Mouse (Mus musculus) liver (tissue): ENCODE results near the gene Adgre5.

Experiments
- DNase-seq: peaks from one replicate; pipeline ENCODE4 v3.0.0-alpha.2; 2020; ENCODE audit warnings: mixed read lengths

Adgre5 gene

DNA sequence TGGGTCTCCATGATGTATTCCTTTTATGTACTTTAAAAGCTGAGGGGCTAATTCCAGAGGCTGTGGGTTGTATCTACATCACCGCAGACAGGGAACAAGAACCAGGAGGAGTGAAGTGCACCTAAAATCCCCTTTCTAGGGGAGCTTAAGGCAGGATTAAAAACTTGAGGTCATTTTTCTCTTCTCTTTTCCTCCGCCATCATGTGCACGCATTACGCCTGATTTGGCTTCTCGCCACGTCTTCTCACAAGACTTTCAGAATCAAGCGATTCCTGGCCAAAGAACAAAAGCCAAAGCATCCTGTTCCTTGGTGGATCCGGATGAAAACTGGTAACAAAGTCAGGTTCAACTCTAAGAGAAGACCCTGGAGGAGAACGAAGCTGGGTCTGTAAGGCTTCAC is 8.1 kb upstream of the Adgre5 start:
- no peak for DNase-seq

GRCm38 (mm10) chr8:83748708-83749107 is 7.6 kb upstream of the Adgre5 start:
- peak; percentile 45 for DNase-seq

DNA sequence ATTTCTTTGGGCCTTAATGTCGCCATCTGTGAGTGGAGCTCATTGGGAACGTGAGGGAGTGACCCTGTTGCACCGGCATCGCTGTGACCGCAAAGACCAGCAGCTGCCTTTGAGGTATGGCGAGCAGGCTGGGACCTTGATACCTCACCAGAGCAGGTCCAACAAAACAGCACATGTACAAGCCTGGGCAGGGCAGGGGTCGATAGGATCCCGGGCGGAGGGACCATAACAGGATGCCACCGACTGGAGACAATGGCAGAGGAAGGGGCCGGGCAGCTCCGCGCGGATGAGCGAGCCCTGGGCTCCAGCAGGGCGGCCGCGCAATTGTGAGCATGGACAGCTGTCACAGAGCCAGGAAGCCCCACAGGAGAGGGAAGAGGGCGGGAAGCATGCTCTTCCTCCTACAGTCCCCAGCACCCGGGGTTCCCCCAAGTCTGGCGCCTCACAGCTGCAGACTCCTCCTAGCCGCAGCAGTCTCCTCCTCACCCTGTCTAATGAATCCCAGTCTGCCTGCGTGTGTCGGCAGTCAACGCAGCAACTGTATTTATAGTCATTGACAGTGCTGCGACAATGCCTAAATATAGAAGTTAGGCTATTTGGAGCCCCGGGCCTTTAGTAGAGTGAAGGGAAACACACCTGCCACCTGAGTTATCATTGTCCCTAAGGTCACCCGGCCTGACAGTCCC is 6.7 kb upstream of the Adgre5 start:
- peak; percentile 50 for DNase-seq

DNA sequence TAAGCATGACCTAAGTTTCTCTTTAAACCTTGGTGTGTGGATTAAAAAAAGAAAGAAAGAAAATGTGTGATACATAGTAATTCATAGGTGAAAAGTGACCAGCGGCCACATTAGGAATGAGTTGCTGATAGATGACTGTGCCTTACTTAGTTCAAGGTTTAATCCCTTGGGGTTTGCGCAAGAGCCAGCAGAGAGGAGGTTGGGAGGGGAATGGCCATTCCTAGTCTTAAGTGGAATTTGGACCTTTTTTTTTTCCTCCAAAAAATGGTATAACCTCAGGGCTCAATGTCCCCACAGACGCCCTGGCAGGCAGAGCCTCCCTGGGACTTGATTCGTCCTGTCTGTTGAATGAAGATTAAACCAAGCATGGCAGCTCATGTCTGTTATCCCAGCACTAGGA is 2.9 kb upstream of the Adgre5 start:
- no peak for DNase-seq

GRCm38 (mm10) chr8:83742968-83743367 is 1.8 kb upstream of the Adgre5 start:
- no peak for DNase-seq

DNA sequence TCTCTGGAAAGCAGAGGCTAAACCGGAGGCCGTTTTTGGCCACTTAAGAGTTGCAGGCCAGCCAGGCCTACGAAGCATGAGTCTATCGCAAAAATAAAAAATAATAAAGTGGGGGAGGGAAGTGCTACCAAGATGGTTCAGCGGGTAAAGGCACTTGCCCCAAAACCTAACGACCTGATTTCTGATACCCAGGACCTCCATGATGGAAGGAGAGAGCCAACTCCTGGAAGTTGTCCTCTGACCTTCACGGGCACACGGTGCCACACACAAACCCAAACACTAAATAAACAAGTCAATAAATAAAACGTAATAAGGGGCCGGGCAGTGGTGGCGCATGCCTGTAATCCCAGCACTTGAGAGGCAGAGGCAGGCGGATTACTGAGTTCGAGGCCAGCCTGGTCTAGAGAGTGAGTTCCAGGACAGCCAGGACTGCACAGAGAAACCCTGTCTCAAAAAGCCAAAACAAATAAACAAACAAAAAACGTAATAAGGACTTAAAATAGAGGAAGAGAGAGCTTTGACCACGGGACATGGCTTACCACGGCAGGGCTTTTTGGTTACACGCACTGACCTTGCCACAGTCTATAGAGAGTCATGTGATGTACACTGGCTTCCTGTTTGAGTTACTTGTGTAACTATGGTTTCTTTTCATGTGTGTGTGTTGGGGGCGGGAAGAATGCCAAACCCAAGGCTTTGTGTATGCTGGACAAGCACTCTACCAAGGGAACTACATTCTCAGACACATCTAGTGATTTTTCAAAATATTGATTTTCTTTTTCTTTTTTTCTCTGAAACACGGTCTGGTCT is 926 bp upstream of the Adgre5 start:
- no peak for DNase-seq

DNA sequence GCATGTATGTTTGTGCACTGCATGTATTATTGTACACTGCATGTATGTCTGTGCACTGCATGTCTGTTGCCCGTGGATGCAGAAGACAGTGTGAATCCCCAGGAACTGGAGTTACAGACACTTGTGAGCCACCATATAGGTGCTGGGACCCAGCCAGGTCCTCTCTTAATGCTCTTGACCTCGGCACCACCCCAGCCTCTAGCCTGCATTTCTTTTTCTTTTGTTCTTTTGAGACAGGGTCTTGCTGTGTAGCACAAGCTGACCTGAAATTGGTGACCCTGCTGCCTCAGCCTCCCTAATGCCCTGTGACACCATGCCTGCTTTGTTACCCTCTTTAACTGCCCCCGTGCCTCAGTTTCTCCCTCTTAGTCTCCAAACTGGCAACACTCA is 545 bp downstream of the Adgre5 start:
- DNase-seq: no peak

DNA sequence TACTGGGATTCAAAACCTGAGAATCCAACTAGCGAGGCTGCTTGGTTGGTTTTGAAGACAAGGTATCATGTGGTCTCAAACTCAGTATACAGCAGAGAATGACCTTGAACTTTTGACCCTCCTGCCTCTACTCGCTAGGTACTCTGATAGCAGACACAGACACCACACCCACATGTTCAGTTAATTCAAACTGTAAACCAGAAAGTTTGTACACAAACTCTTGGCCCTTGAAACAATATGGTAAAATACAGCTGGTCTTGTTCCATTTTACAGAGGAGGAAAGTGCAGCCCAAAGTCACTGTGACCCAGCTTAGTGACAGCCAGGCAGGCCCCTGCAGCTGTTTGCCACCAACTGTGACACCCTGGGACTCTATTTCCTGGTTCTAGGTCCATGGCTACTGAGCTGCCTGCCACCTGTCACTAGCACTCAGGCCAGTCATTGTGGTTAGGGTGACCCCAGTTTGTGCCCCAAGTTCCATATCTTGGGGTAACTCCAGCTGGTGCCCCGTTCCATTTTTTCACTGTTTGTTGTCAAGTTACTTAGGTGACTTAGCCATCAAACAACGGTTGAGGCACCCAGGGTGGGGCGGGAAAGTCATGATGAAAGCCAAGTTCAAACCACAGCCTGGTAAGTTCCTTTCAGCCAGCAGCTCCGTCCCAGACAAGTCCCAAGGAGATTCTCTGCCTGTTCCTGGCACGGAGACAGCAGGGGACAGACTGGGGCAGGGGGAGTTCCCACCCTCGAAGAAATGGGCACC is 1.2 kb downstream of the Adgre5 start:
- no peak for DNase-seq

DNA sequence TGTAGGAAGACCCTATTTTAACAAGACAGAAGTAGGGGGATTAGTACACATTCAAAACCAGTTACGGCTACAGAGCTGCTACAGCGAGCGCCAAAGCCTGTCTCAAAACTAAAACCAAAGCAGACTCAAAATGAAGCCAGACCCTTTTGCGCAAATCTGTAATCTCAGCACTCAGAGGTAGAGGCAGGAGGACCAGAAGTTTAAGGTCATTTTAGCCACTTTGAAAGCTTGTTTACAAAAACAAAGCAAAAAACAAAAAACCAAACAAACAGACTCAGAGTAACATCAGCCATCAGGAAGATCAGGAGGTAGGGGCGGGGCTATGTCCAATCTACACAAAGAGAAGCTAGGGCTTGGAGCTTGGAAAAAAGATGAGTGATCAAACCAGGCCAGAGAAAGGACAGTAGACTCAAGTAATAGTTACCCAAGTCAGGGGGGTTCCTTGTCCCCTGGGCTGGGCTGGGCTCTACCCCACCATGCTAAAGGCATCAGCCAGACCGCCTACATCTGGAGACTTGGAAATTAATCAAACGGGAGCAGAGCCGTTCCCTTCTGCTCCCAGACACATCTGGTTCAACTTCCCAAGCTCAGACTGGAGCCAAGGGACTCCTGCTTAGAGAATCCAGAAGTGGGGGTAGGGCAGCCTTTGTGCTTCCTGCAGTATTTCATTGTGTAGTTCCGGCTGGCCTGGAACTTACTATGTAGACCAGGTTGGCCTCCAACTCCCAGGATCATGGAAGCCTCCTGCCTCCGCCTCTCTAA is 2.0 kb downstream of the Adgre5 start:
- no peak for DNase-seq

- DNase-seq: peak; percentile 44
These were observed 3.1 kb downstream of the Adgre5 start for GRCm38 (mm10) chr8:83737852-83738562.

- no peak for DNase-seq
These were observed 3.8 kb downstream of the Adgre5 start for GRCm38 (mm10) chr8:83737346-83737745.

DNA sequence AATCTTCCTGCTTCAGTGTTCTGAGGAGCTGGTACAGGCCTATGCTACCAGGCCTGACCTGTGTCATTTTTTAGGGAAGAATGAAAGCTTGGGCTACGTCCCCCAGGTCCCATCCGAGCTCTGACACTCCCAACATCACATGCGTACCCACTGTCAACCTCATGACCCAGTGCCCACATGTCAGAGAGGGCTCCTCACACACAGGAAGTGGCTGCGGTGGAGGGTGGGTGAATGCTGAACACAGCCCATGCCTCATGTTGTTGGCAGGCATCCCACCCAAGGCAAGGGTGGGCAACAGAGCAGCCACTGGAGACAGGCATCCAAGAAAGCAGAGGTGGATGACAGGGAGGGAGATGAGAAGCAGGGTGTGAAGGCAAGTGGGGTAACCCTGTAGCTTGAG is 4.4 kb downstream of the Adgre5 start:
- DNase-seq: no peak

DNA sequence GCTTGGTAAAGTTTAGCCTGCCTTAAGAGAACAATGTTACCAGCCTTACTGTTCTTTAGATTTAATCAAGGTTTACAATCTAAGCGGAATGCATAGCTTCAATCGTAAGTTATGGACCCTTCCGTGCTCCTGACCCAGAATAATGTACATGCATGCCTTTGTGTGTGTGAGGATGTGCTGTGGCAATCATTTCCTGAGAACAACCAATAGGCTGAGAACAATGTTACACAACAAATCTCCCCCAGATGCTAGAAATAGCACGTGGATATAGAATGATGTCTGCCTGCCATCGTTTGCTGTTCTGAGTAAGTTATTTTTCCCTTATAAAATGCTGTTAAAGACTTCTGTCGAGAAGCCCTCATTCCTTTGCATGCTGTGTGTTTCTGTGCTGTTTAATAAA is 8.2 kb downstream of the Adgre5 start:
- DNase-seq: no peak

GRCm38 (mm10) chr8:83731906-83732305 is 9.2 kb downstream of the Adgre5 start:
- DNase-seq: no peak

GRCm38 (mm10) chr8:83729009-83729807 is 11.9 kb downstream of the Adgre5 start:
- DNase-seq: peak; percentile 38

DNA sequence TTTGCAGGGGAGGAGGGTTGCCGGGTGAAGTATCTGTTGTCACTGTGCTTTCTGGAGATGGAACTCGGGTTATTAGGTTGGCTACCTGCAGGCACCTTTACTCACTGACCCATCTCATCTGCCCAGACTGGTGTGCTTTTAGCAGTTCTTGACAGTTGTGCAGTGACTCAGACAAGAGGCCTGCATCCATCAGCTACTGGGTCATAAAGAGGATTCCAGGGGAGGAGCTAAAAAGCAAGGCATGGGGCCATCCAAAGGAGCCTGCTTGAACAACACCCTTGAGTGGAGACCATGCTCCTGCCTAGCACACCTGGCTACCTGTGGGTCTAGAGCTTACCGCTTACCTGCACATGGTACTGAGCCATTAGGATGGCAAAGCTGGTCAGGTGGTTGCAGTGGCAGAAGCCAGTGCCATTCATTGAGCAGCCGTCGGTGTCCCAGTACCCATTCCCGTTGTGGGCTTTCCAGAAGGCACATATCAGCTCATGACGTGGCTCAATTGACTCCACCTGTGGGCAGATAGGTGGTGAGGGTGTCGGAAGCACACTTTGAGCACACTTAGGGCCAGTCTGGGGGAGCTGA is 15.5 kb downstream of the Adgre5 start:
- no peak for DNase-seq

- peak; percentile 75 for DNase-seq
These were observed 16.2 kb downstream of the Adgre5 start for GRCm38 (mm10) chr8:83724697-83725482.

DNA sequence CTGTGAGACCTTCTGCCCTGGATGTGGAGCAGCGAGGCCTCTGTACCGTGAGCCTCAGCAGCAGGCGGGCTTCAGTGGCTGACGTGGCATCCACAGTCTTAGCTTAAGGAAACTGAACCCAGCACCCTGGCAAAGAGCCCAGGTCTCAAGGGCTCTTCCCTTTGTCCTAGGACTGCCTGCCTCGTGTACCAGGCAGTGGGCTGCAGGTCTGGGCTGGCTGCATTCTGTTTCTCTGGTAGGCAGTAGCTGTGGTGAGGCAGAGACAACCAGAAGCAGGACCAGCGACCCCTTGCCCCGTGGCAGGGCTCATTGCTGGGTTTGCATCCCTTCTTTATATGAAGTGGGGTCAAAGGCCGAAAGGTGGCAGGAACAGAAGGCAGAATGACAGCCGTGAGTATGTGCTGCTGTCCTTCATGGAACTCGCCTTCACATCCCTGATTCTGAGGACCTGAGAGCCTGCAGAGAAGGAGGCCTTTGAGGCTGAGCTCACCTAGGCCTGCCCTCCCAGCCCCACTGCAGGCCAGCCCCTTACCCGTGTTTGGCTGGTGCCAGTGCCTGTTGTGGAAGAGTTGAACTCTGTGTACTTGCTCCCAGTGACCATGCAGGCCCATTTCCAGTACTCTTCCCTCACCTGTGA is 17.6 kb downstream of the Adgre5 start:
- no peak for DNase-seq

DNA sequence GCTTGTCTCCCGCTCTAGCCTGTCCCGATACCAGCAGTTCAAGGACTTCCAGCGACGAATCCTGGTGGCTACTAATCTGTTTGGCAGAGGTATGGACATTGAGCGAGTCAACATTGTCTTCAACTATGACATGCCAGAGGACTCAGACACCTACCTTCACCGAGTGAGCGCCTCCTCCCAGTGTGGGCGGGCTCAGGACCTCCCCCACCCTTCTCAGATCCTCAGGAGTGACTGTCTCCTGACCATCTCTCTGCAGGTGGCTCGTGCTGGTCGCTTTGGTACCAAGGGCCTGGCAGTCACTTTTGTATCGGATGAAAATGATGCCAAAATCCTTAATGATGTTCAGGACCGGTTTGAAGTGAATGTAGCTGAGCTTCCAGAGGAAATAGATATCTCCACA is 18.5 kb downstream of the Adgre5 start:
- DNase-seq: no peak
